Mouse (Mus musculus) ES-Bruce4 (cell line): ENCODE measurements around the gene Thoc6. TPM values are rescaled to one million over a fixed set of nuclear protein-coding genes. Genes with fewer than 3 reads are reported as not detected.

Source experiments
- H3K27ac ChIP-seq: 2 replicates; pipeline ENCODE4 v1.5.1; 2012; ENCODE audit warnings: low read length, inconsistent platforms; ENCODE audit not compliant: insufficient read depth
- H3K27me3 ChIP-seq: 2 replicates; pipeline ENCODE4 v1.6.1; 2012; ENCODE audit warnings: mild to moderate bottlenecking, low read length, inconsistent platforms; ENCODE audit not compliant: control insufficient read depth, poor library complexity, insufficient read depth, severe bottlenecking
- H3K36me3 ChIP-seq: 2 replicates; pipeline ENCODE4 v1.6.1; 2012; ENCODE audit warnings: inconsistent platforms, mild to moderate bottlenecking, low read length, moderate library complexity; ENCODE audit not compliant: control insufficient read depth, poor library complexity, insufficient read depth, severe bottlenecking
- H3K4me1 ChIP-seq: one replicate; pipeline ENCODE4 v1.8.1; 2011; ENCODE audit warnings: low read length; ENCODE audit not compliant: control insufficient read depth, insufficient read depth
- H3K4me3 ChIP-seq: 2 replicates; pipeline ENCODE4 v1.5.1; 2011; ENCODE audit warnings: low read depth, mild to moderate bottlenecking, low read length
- H3K9ac ChIP-seq: 2 replicates; pipeline ENCODE4 v1.6.1; 2012; ENCODE audit warnings: low read depth, mild to moderate bottlenecking, inconsistent platforms; ENCODE audit not compliant: poor library complexity, severe bottlenecking
- H3K9me3 ChIP-seq: replicated peaks from 2 replicates; pipeline ENCODE4 v1.6.1; 2012; ENCODE audit warnings: mild to moderate bottlenecking, low read length, inconsistent platforms; ENCODE audit not compliant: control insufficient read depth, poor library complexity, insufficient read depth, severe bottlenecking
- CTCF ChIP-seq: IDR thresholded peaks from one replicate; pipeline ENCODE4 v1.8.1; 2011; ENCODE audit warnings: low read depth, low read length
- EP300 ChIP-seq: IDR thresholded peaks from 2 replicates; pipeline ENCODE4 v1.6.1; 2011; ENCODE audit warnings: low read depth, low read length; ENCODE audit not compliant: insufficient read depth
- POLR2A ChIP-seq: IDR thresholded peaks from one replicate; pipeline ENCODE4 v1.8.1; 2011; ENCODE audit warnings: low read length; ENCODE audit not compliant: insufficient read depth
- polyA plus RNA-seq: library from polyadenylated mRNA; stranded (reverse); fragments of >200 nt; gene quantifications from 2 replicates; pipeline ENCODE4 v1.2.4, GENCODE M21; 2011; ENCODE audit warnings: low read depth; ENCODE audit not compliant: missing spikeins, insufficient read depth, insufficient read length

The Thoc6 gene
- polyA plus RNA-seq, 1 experiment = 57.3 TPM

- H3K36me3 ChIP-seq = no peaks in the 10 kb centered on the region
- no peak overlapping the region for H3K4me3 ChIP-seq
- no peak overlapping the region for H3K27ac ChIP-seq
- H3K4me1 ChIP-seq = peaks cover 8% of the 10 kb centered on the region
- H3K9me3 ChIP-seq = no peaks in the 10 kb centered on the region
- H3K9ac ChIP-seq = peak overlapping the region; percentile 6; the same call in 1 of the 2 replicates
- TF ChIP-seq EP300 = no peak
- TF ChIP-seq CTCF = no peak
- TF ChIP-seq POLR2A = no peak
- H3K27me3 ChIP-seq = no peaks in the 10 kb centered on the region
Measured at GRCm38 (mm10) chr17:23705525-23706104, 31.9 kb upstream of the Thoc6 start.

- no peak overlapping the region for H3K9ac ChIP-seq
- no peaks in the 10 kb centered on the region for H3K36me3 ChIP-seq
- no peak for TF ChIP-seq EP300
- no peak for TF ChIP-seq POLR2A
- no peak for TF ChIP-seq CTCF
- 0 out of 2 replicates have a peak overlapping the region, but pooled peaks have one; percentile 14 for H3K27ac ChIP-seq
- peaks cover 6% of the 10 kb centered on the region for H3K4me1 ChIP-seq
- no peaks in the 10 kb centered on the region for H3K9me3 ChIP-seq
- no peak overlapping the region for H3K4me3 ChIP-seq
- no peaks in the 10 kb centered on the region for H3K27me3 ChIP-seq
Measured at GRCm38 (mm10) chr17:23704741-23705140, 31.1 kb upstream of the Thoc6 start.

- H3K4me3 ChIP-seq = no peak overlapping the region
Measured at GRCm38 (mm10) chr17:23703301-23703700, 29.6 kb upstream of the Thoc6 start.

GRCm38 (mm10) chr17:23700079-23700478 is 26.4 kb upstream of the Thoc6 start:
- TF ChIP-seq EP300 (0 out of 2 replicates have a peak, but pooled peaks have one; percentile 43), CTCF (peak; percentile 92), POLR2A (no peak)
- Histone ChIP-seq H3K9me3 (no peaks in the 10 kb centered on the region), H3K4me3 (peak overlapping the region; percentile 61), H3K27ac (no peak overlapping the region), H3K27me3 (no peaks in the 10 kb centered on the region), H3K4me1 (peaks cover 9% of the 10 kb centered on the region), H3K9ac (peak overlapping the region; percentile 76), H3K36me3 (no peaks in the 10 kb centered on the region)

More at GRCm38 (mm10) chr17:23703301-23703700, 29.6 kb upstream of the Thoc6 start:
- H3K36me3 ChIP-seq = no peaks in the 10 kb centered on the region
- no peaks in the 10 kb centered on the region for H3K27me3 ChIP-seq
- no peak overlapping the region for H3K27ac ChIP-seq
- H3K4me1 ChIP-seq = peaks cover 6% of the 10 kb centered on the region
- no peak overlapping the region for H3K9ac ChIP-seq
- TF ChIP-seq POLR2A (no peak), CTCF (no peak), EP300 (no peak)
- H3K9me3 ChIP-seq = no peaks in the 10 kb centered on the region

- TF ChIP-seq POLR2A (no peak), EP300 (no peak), CTCF (no peak)
- Histone ChIP-seq H3K27ac (no peak overlapping the region), H3K4me3 (peak overlapping the region; percentile 61), H3K9me3 (no peaks in the 10 kb centered on the region), H3K27me3 (no peaks in the 10 kb centered on the region), H3K9ac (peak overlapping the region; percentile 76), H3K36me3 (no peaks in the 10 kb centered on the region), H3K4me1 (peaks cover 6% of the 10 kb centered on the region)
Measured at GRCm38 (mm10) chr17:23699131-23700077, 25.7 kb upstream of the Thoc6 start.
